Mouse (Mus musculus) right cerebral cortex, postnatal 36 days (tissue): ENCODE data around the gene Gm8765.
"Not testable (repeated sequence)": the region's sequence is repeated elsewhere in the genome, so short reads cannot be mapped to it uniquely, and the experiment has no call there.

ENCODE experiments used
- DNase-seq, 2 experiments: peaks; one replicate each; pipeline ENCODE4 v3.0.0; 2022; ENCODE audit warnings: low spot score in 2 of 2, mixed read lengths in 1 of 2

Gene Gm8765

GRCm38 (mm10) chr13:50698012-50698411, at the start of gene Gm8765:
Gene Gm8765 (plus strand): TSS chr13:50698312.
- DNase-seq = not testable (repeated sequence)

- not testable (repeated sequence) for DNase-seq
These were observed 49.3 kb upstream of the Gm8765 start for GRCm38 (mm10) chr13:50648771-50649170.

- DNase-seq = not testable (repeated sequence)
These were observed 52.2 kb downstream of the Gm8765 start for GRCm38 (mm10) chr13:50750282-50750681.

GRCm38 (mm10) chr13:50751732-50752131, 53.6 kb downstream of the Gm8765 start:
- no peak for DNase-seq

GRCm38 (mm10) chr13:50752961-50753360, 54.8 kb downstream of the Gm8765 start:
- DNase-seq = not testable (repeated sequence)
